Mouse (Mus musculus): ENCODE measurements around the gene Slc22a13.

GRCm38 (mm10) chr9:119207113-119207512 is 1.8 kb downstream of the Slc22a13 start:
- no peak for TF ChIP-seq CTCF (IDR thresholded peaks at IDR 0.05; ENCODE audit: borderline replicate concordance, insufficient read depth, low read depth, low read length)
- no peak for TF ChIP-seq POLR2A (IDR thresholded peaks at IDR 0.05; ENCODE audit: borderline replicate concordance, insufficient read depth, low read length)

All from cerebellum, adult 2 months (tissue).